In genomic region chr9:45739702-45740583, GRCm38 (mm10) we compare ENCODE assay signal across 8 mouse cellular contexts.
DNase-seq lines count a peak whose midpoint lies in the region; ATAC-seq and TF ChIP-seq lines count a peak whose summit lies in the region.

No protein-coding gene starts in this region.

- 52% methylated on average over 17 of the region's 17 CpGs for WGBS in lung, embryonic 16.5 days

- H3K9ac ChIP-seq in lung, embryonic 16.5 days (ENCODE audit: low read length): no peak overlapping the region

- no peak overlapping the region for H3K27ac ChIP-seq in lung, embryonic 16.5 days (ENCODE audit: low read length)

- no peak overlapping the region for H3K4me3 ChIP-seq in lung, embryonic 16.5 days (ENCODE audit: low read length)

- ATAC-seq in lung, embryonic 16.5 days (ENCODE audit: low read depth): peak; percentile 72

- no peaks in the 10 kb centered on the region for H3K9me3 ChIP-seq in lung, embryonic 16.5 days (ENCODE audit: control insufficient read depth, low read length)

- H3K4me2 ChIP-seq in lung, embryonic 16.5 days (ENCODE audit: low read depth, low read length): no peak overlapping the region

- no peaks in the 10 kb centered on the region for H3K36me3 ChIP-seq in lung, embryonic 16.5 days (ENCODE audit: control insufficient read depth, insufficient read depth, low read length)

- TF ChIP-seq CTCF in brain, embryonic 14.5 days (IDR thresholded peaks at IDR 0.05; ENCODE audit: borderline replicate concordance, extremely low read depth, insufficient read depth, insufficient read length): no peak

- no peaks in the 10 kb centered on the region for H3K4me1 ChIP-seq in lung, embryonic 16.5 days (replicated peaks; ENCODE audit: control insufficient read depth, insufficient read depth, low read length)

- H3K27me3 ChIP-seq in lung, embryonic 16.5 days (ENCODE audit: control insufficient read depth, insufficient read depth, low read depth, low read length): no peaks in the 10 kb centered on the region

- DNase-seq in layer of hippocampus, adult 11-12 months (ENCODE audit: low spot score): peak; percentile 61
- DNase-seq in layer of hippocampus, adult 9-10 months (ENCODE audit: low spot score): no peak
- DNase-seq in brain, embryonic 14.5 days (ENCODE audit: low read depth): peak; percentile 80
- peak; percentile 8 for DNase-seq in gonadal fat pad, adult 2 months (ENCODE audit: low read depth)
- DNase-seq in testis, postnatal 14 days (ENCODE audit: low spot score): peak; percentile 55
- no peak for DNase-seq in thymus, postnatal 0 days (ENCODE audit: low spot score)
- DNase-seq in urinary bladder, adult 18-20 months (ENCODE audit: low spot score in 2 of 2): no peak

- TF ChIP-seq POLR2A in brain, embryonic 14.5 days (IDR thresholded peaks at IDR 0.05; ENCODE audit: borderline replicate concordance, extremely low read depth, insufficient read depth, insufficient read length, poor library complexity, severe bottlenecking): no peak

Comparison
In these comparisons a context has a peak if more than half of its experiments do, and no peak if none do; other contexts are left out.
1. DNase-seq: peak in layer of hippocampus, adult 11-12 months (single experiment), brain, embryonic 14.5 days (single experiment), gonadal fat pad, adult 2 months (single experiment) and testis, postnatal 14 days (single experiment); none in layer of hippocampus, adult 9-10 months (single experiment), thymus, postnatal 0 days (single experiment) and urinary bladder, adult 18-20 months (0 of 2).